Mouse (Mus musculus): ENCODE data around the gene Alpl. TPM values are rescaled to one million over a fixed set of nuclear protein-coding genes. Genes with fewer than 3 reads are reported as not detected.

Alpl gene
- polyA plus RNA-seq, 1 experiment from 2014 or later = 6.1 TPM

- no peak for ATAC-seq (ENCODE audit: low FRiP score, low TSS enrichment)
- no peak for DNase-seq
- Histone ChIP-seq H3K4me3 (replicated peaks; ENCODE audit: low read depth, low read length) (no peak overlapping the region), H3K4me1 (ENCODE audit: control insufficient read depth, insufficient read depth, low read length) (peaks cover 17% of the 10 kb centered on the region), H3K9ac (replicated peaks; ENCODE audit: low read length) (no peak overlapping the region), H3K9me3 (ENCODE audit: control insufficient read depth, low read length) (no peaks in the 10 kb centered on the region), H3K36me3 (ENCODE audit: control insufficient read depth, insufficient read depth, low read length) (no peaks in the 10 kb centered on the region), H3K4me2 (ENCODE audit: low read length) (no peak overlapping the region), H3K27ac (replicated peaks; ENCODE audit: low read depth, low read length) (no peak overlapping the region), H3K27me3 (ENCODE audit: control insufficient read depth, insufficient read depth, low read length) (no peaks in the 10 kb centered on the region)
- WGBS = 72% methylated on average over 8 of the region's 8 CpGs
These were observed 32.2 kb downstream of the Alpl start for GRCm38 (mm10) chr4:137763920-137764495.

GRCm38 (mm10) chr4:137762886-137763285, 33.3 kb downstream of the Alpl start:
- H3K27ac ChIP-seq (replicated peaks; ENCODE audit: low read depth, low read length) = no peak overlapping the region
- no peak overlapping the region for H3K4me3 ChIP-seq (replicated peaks; ENCODE audit: low read depth, low read length)
- no peaks in the 10 kb centered on the region for H3K27me3 ChIP-seq (ENCODE audit: control insufficient read depth, insufficient read depth, low read length)
- no peaks in the 10 kb centered on the region for H3K36me3 ChIP-seq (ENCODE audit: control insufficient read depth, insufficient read depth, low read length)
- peaks cover 17% of the 10 kb centered on the region for H3K4me1 ChIP-seq (ENCODE audit: control insufficient read depth, insufficient read depth, low read length)
- 75% methylated on average over 9 of the region's 9 CpGs for whole genome bisulfite sequencing
- ATAC-seq (ENCODE audit: low FRiP score, low TSS enrichment) (no peak), DNase-seq (no peak)
- H3K9me3 ChIP-seq (ENCODE audit: control insufficient read depth, low read length) = no peaks in the 10 kb centered on the region
- no peak overlapping the region for H3K9ac ChIP-seq (replicated peaks; ENCODE audit: low read length)
- no peak overlapping the region for H3K4me2 ChIP-seq (ENCODE audit: low read length)

GRCm38 (mm10) chr4:137754446-137754845, 41.7 kb downstream of the Alpl start:
- Histone ChIP-seq H3K4me1 (ENCODE audit: control insufficient read depth, insufficient read depth, low read length) (peaks cover 8% of the 10 kb centered on the region; the same call in 1 of the 2 replicates), H3K36me3 (ENCODE audit: control insufficient read depth, insufficient read depth, low read length) (no peaks in the 10 kb centered on the region), H3K9ac (replicated peaks; ENCODE audit: low read length) (no peak overlapping the region), H3K4me3 (replicated peaks; ENCODE audit: low read depth, low read length) (no peak overlapping the region), H3K27me3 (ENCODE audit: control insufficient read depth, insufficient read depth, low read length) (no peaks in the 10 kb centered on the region), H3K9me3 (ENCODE audit: control insufficient read depth, low read length) (no peaks in the 10 kb centered on the region), H3K27ac (replicated peaks; ENCODE audit: low read depth, low read length) (no peak overlapping the region), H3K4me2 (ENCODE audit: low read length) (no peak overlapping the region)
- DNase-seq = no peak
- ATAC-seq (ENCODE audit: low FRiP score, low TSS enrichment) = no peak
- WGBS = 76% methylated on average over 2 of the region's 2 CpGs

GRCm38 (mm10) chr4:137753199-137753598, 43.0 kb downstream of the Alpl start:
- Histone ChIP-seq H3K36me3 (ENCODE audit: control insufficient read depth, insufficient read depth, low read length) (no peaks in the 10 kb centered on the region), H3K9me3 (ENCODE audit: control insufficient read depth, low read length) (no peaks in the 10 kb centered on the region), H3K27ac (replicated peaks; ENCODE audit: low read depth, low read length) (no peak overlapping the region), H3K4me3 (replicated peaks; ENCODE audit: low read depth, low read length) (no peak overlapping the region), H3K4me2 (ENCODE audit: low read length) (no peak overlapping the region), H3K4me1 (ENCODE audit: control insufficient read depth, insufficient read depth, low read length) (peaks cover 8% of the 10 kb centered on the region; the same call in 1 of the 2 replicates), H3K27me3 (ENCODE audit: control insufficient read depth, insufficient read depth, low read length) (no peaks in the 10 kb centered on the region), H3K9ac (replicated peaks; ENCODE audit: low read length) (no peak overlapping the region)
- ATAC-seq (ENCODE audit: low FRiP score, low TSS enrichment) = no peak
- no peak for DNase-seq
- WGBS = 63% methylated on average over 7 of the region's 7 CpGs

- Histone ChIP-seq H3K9me3 (ENCODE audit: control insufficient read depth, low read length) (no peaks in the 10 kb centered on the region), H3K27ac (replicated peaks; ENCODE audit: low read depth, low read length) (no peak overlapping the region), H3K9ac (replicated peaks; ENCODE audit: low read length) (no peak overlapping the region), H3K4me3 (replicated peaks; ENCODE audit: low read depth, low read length) (no peak overlapping the region), H3K4me2 (ENCODE audit: low read length) (no peak overlapping the region), H3K27me3 (ENCODE audit: control insufficient read depth, insufficient read depth, low read length) (no peaks in the 10 kb centered on the region), H3K36me3 (ENCODE audit: control insufficient read depth, insufficient read depth, low read length) (no peaks in the 10 kb centered on the region), H3K4me1 (ENCODE audit: control insufficient read depth, insufficient read depth, low read length) (peaks cover 8% of the 10 kb centered on the region; the same call in 1 of the 2 replicates)
- ATAC-seq (ENCODE audit: low FRiP score, low TSS enrichment) = no peak
- DNase-seq = no peak
- 78% methylated on average over 15 of the region's 15 CpGs for WGBS
These were observed 43.7 kb downstream of the Alpl start for GRCm38 (mm10) chr4:137752471-137752870.

- Histone ChIP-seq H3K4me1 (ENCODE audit: control insufficient read depth, insufficient read depth, low read length) (peaks cover 8% of the 10 kb centered on the region; the same call in 1 of the 2 replicates), H3K4me2 (ENCODE audit: low read length) (no peak overlapping the region), H3K27me3 (ENCODE audit: control insufficient read depth, insufficient read depth, low read length) (no peaks in the 10 kb centered on the region), H3K36me3 (ENCODE audit: control insufficient read depth, insufficient read depth, low read length) (no peaks in the 10 kb centered on the region), H3K9ac (replicated peaks; ENCODE audit: low read length) (no peak overlapping the region), H3K4me3 (replicated peaks; ENCODE audit: low read depth, low read length) (no peak overlapping the region), H3K9me3 (ENCODE audit: control insufficient read depth, low read length) (no peaks in the 10 kb centered on the region), H3K27ac (replicated peaks; ENCODE audit: low read depth, low read length) (no peak overlapping the region)
- no peak for DNase-seq
- 82% methylated on average over 9 of the region's 9 CpGs for WGBS
- ATAC-seq (ENCODE audit: low FRiP score, low TSS enrichment) = no peak
These were observed 44.5 kb downstream of the Alpl start for GRCm38 (mm10) chr4:137751717-137752116.

- ATAC-seq (ENCODE audit: low FRiP score, low TSS enrichment) (no peak), DNase-seq (no peak)
- Histone ChIP-seq H3K4me1 (ENCODE audit: control insufficient read depth, insufficient read depth, low read length) (peaks cover 8% of the 10 kb centered on the region; the same call in 1 of the 2 replicates), H3K4me3 (replicated peaks; ENCODE audit: low read depth, low read length) (no peak overlapping the region), H3K9me3 (ENCODE audit: control insufficient read depth, low read length) (no peaks in the 10 kb centered on the region), H3K27me3 (ENCODE audit: control insufficient read depth, insufficient read depth, low read length) (no peaks in the 10 kb centered on the region), H3K9ac (replicated peaks; ENCODE audit: low read length) (no peak overlapping the region), H3K27ac (replicated peaks; ENCODE audit: low read depth, low read length) (no peak overlapping the region), H3K36me3 (ENCODE audit: control insufficient read depth, insufficient read depth, low read length) (no peaks in the 10 kb centered on the region), H3K4me2 (ENCODE audit: low read length) (no peak overlapping the region)
- WGBS = 82% methylated on average over 8 of the region's 8 CpGs
These were observed 44.9 kb downstream of the Alpl start for GRCm38 (mm10) chr4:137751310-137751709.

- WGBS = 87% methylated on average over 9 of the region's 9 CpGs
These were observed 46.1 kb downstream of the Alpl start for GRCm38 (mm10) chr4:137750121-137750520.

GRCm38 (mm10) chr4:137749680-137750079, 46.5 kb downstream of the Alpl start:
- ATAC-seq (ENCODE audit: low FRiP score, low TSS enrichment) (no peak), DNase-seq (no peak)
- Histone ChIP-seq H3K4me2 (ENCODE audit: low read length) (no peak overlapping the region), H3K27me3 (ENCODE audit: control insufficient read depth, insufficient read depth, low read length) (no peaks in the 10 kb centered on the region), H3K36me3 (ENCODE audit: control insufficient read depth, insufficient read depth, low read length) (no peaks in the 10 kb centered on the region), H3K9ac (replicated peaks; ENCODE audit: low read length) (no peak overlapping the region), H3K27ac (replicated peaks; ENCODE audit: low read depth, low read length) (no peak overlapping the region), H3K9me3 (ENCODE audit: control insufficient read depth, low read length) (no peaks in the 10 kb centered on the region), H3K4me1 (ENCODE audit: control insufficient read depth, insufficient read depth, low read length) (peaks cover 8% of the 10 kb centered on the region; the same call in 1 of the 2 replicates), H3K4me3 (replicated peaks; ENCODE audit: low read depth, low read length) (no peak overlapping the region)
- 83% methylated on average over 9 of the region's 9 CpGs for WGBS

More at GRCm38 (mm10) chr4:137750121-137750520, 46.1 kb downstream of the Alpl start:
- no peaks in the 10 kb centered on the region for H3K27me3 ChIP-seq (ENCODE audit: control insufficient read depth, insufficient read depth, low read length)
- no peak overlapping the region for H3K4me2 ChIP-seq (ENCODE audit: low read length)
- H3K9me3 ChIP-seq (ENCODE audit: control insufficient read depth, low read length) = no peaks in the 10 kb centered on the region
- no peak overlapping the region for H3K4me3 ChIP-seq (replicated peaks; ENCODE audit: low read depth, low read length)
- H3K36me3 ChIP-seq (ENCODE audit: control insufficient read depth, insufficient read depth, low read length) = no peaks in the 10 kb centered on the region
- no peak overlapping the region for H3K9ac ChIP-seq (replicated peaks; ENCODE audit: low read length)
- DNase-seq (no peak), ATAC-seq (ENCODE audit: low FRiP score, low TSS enrichment) (no peak)
- peaks cover 8% of the 10 kb centered on the region; the same call in 1 of the 2 replicates for H3K4me1 ChIP-seq (ENCODE audit: control insufficient read depth, insufficient read depth, low read length)
- no peak overlapping the region for H3K27ac ChIP-seq (replicated peaks; ENCODE audit: low read depth, low read length)

Data from midbrain, embryonic 14.5 days (tissue).